Mouse (Mus musculus) heart, embryonic 13.5 days (tissue): ENCODE measurements at regions not wholly inside any gene's neighbourhood (a gene's known extent, or its start where the extent isn't known, plus 50 kb on each side); places are given as distances from the start of the nearest gene placed in this dataset.

ENCODE experiments used
- ATAC-seq: fragments of 200-750 bp; cut with Nextera tagmentation; 2 replicates; pipeline ENCODE4 v1.8.0; 2017; ENCODE audit warnings: moderate TSS enrichment; ENCODE audit not compliant: insufficient number of reproducible peaks, low FRiP score, low TSS enrichment; ENCODE audit errors: extremely low read depth
- H3K27ac ChIP-seq: fragments of 300-500 bp; sonication (generic); replicated peaks from 2 replicates; pipeline ENCODE4 v1.5.1; 2015; ENCODE audit warnings: moderate library complexity, mild to moderate bottlenecking, inconsistent platforms
- H3K27me3 ChIP-seq: fragments of 300-500 bp; sonication (generic); replicated peaks from 2 replicates; pipeline ENCODE4 v1.6.1; 2015; ENCODE audit warnings: mild to moderate bottlenecking, inconsistent platforms
- H3K36me3 ChIP-seq: fragments of 300-500 bp; sonication (generic); 2 replicates; pipeline ENCODE4 v1.6.1; 2015; ENCODE audit warnings: mild to moderate bottlenecking, inconsistent platforms
- H3K4me1 ChIP-seq: fragments of 300-500 bp; sonication (generic); 2 replicates; pipeline ENCODE4 v1.6.1; 2015; ENCODE audit warnings: inconsistent platforms
- H3K4me2 ChIP-seq: fragments of 300-500 bp; sonication (generic); 2 replicates; pipeline ENCODE4 v1.6.1; 2015; ENCODE audit warnings: inconsistent platforms, mild to moderate bottlenecking, moderate library complexity
- H3K4me3 ChIP-seq: fragments of 300-500 bp; sonication (generic); 2 replicates; pipeline ENCODE4 v1.5.1; 2015; ENCODE audit warnings: moderate library complexity, mild to moderate bottlenecking, inconsistent platforms
- H3K9ac ChIP-seq: fragments of 300-500 bp; sonication (generic); 2 replicates; pipeline ENCODE4 v1.6.1; 2015; ENCODE audit warnings: inconsistent platforms, mild to moderate bottlenecking, moderate library complexity
- H3K9me3 ChIP-seq: fragments of 300-500 bp; sonication (generic); 2 replicates; pipeline ENCODE4 v1.6.1; 2016; ENCODE audit warnings: inconsistent platforms
- WGBS: fragments of 180-500 bp; shearing (Covaris S2); methylation state at CpG from one replicate; pipeline ENCODE4 v1.1.7; 2015; ENCODE audit warnings: mixed read lengths; 5-methylcytosine and 5-hydroxymethylcytosine counted together

DNA sequence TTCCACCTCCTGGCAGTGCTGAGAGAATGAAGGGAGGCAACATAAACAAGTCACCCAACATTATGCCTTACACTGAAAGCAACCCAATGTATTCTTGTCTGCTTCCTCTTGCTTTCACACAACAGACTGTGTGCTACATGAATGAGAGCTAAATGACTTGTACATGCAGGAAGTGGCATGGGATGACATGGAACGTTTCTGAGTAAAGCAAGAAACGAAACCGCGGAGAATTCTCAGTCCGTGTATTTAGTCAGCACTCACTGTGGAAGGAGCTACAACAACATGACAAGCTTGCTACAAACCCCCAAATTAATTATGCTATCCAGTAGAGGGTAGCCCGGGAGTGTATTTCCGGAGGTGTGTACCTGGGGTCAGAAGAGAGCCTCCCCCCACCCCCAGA, 349.4 kb upstream of the Fam92a start:
- Histone ChIP-seq H3K4me2 (no peak overlapping the region), H3K4me3 (no peak overlapping the region), H3K9me3 (no peaks in the 10 kb centered on the region), H3K36me3 (no peaks in the 10 kb centered on the region), H3K4me1 (no peaks in the 10 kb centered on the region), H3K27ac (no peak overlapping the region), H3K27me3 (no peaks in the 10 kb centered on the region), H3K9ac (no peak overlapping the region)
- WGBS: 80% methylated on average over 7 of the region's 7 CpGs
- no peak for ATAC-seq

DNA sequence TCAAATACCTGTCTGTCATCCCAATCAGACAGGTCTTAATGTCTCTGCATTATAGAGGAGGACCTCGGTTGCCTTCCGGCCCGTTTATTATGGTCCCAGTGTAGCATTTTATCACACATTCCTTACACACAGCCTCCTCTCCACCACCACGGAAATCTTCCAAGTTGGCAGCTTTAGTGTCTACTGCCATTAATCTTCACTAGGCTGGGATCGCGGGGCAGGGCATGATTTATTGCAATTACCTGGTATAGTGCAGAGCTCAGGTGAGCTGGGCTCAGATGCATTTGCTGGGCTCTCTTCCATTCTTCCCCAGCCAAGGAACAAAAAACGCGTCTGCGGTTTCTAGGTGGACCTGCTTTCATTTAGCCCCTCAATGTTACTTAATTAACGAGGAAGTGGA, 344.7 kb upstream of the Fam92a start:
- Histone ChIP-seq H3K4me3 (no peak overlapping the region), H3K4me1 (peaks cover 10% of the 10 kb centered on the region), H3K9me3 (no peaks in the 10 kb centered on the region), H3K27me3 (no peaks in the 10 kb centered on the region), H3K36me3 (no peaks in the 10 kb centered on the region), H3K9ac (no peak overlapping the region), H3K27ac (no peak overlapping the region), H3K4me2 (no peak overlapping the region)
- no peak for ATAC-seq
- 77% methylated on average over 10 of the region's 10 CpGs for whole genome bisulfite sequencing

GRCm38 (mm10) chr4:12511656-12512385, 340.0 kb upstream of the Fam92a start:
- Histone ChIP-seq H3K27ac (peak overlapping the region; percentile 48), H3K9ac (no peak overlapping the region), H3K4me1 (peaks cover 21% of the 10 kb centered on the region), H3K4me3 (no peak overlapping the region), H3K9me3 (no peaks in the 10 kb centered on the region), H3K27me3 (no peaks in the 10 kb centered on the region), H3K36me3 (no peaks in the 10 kb centered on the region), H3K4me2 (peak overlapping the region; percentile 24; the same call in 1 of the 2 replicates)
- no peak; the same call in 1 of the 2 replicates for ATAC-seq
- WGBS: 36% methylated on average over 10 of the region's 10 CpGs

DNA sequence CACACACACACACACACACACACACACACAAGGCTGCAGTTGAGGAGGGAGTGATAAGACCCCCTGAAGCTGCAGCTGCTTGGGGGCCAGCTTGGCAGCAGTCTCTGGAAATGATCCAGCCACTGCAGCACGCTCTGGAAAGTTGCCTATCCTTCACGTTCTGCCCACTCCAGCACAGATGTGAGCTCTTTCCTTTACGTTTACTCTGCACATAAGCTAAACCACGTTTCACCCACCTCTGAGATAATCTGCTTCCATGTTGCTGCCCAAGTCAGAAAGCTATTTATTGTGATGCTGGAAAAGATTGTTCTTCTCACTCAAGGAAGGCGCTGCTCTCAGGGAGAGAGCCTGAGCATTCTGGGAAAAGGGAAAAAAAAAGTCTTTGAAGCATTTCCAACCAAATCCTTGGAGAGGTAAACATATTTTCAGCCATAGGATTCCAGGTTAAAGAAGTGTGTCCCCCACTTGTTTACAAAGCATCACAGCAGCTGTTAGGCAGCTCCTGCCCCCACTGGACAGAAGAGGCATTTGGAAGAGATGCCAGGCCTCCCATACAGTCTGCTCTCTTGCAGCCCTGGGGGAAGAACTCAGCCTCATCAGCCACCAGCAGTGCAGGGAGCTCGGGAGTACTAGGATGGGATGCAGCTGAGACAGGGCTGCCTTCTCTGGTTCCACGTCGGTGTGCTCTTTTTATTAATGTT, 335.2 kb upstream of the Fam92a start:
- Histone ChIP-seq H3K4me2 (peak overlapping the region; percentile 29), H3K36me3 (no peaks in the 10 kb centered on the region), H3K27ac (peak overlapping the region; percentile 9), H3K4me3 (no peak overlapping the region), H3K9ac (no peak overlapping the region), H3K4me1 (peaks cover 26% of the 10 kb centered on the region), H3K27me3 (no peaks in the 10 kb centered on the region), H3K9me3 (no peaks in the 10 kb centered on the region)
- 26% methylated on average over 8 of the region's 8 CpGs for WGBS
- peak; percentile 58; the same call in 1 of the 2 replicates for ATAC-seq

DNA sequence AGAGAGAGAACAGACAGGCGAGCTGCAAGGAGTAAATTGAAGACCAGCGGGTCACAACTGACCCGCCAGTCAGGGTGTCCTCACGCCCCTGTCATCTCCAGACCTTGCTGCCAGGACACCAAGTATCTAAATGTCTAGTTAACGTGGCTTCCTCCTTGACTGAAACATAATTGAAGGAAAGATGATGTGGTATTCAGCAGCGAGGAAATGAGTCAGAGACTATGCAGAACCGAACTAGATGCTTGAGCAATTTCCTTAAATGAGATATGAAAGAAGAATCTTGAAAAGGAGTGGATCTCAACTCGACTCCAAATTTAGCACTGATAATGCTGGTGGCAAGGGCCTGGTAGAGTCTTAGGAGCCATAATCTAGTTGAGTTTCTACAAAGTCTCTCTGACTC, 329.3 kb upstream of the Fam92a start:
- Histone ChIP-seq H3K9ac (no peak overlapping the region), H3K4me3 (no peak overlapping the region), H3K9me3 (no peaks in the 10 kb centered on the region), H3K4me2 (no peak overlapping the region), H3K36me3 (no peaks in the 10 kb centered on the region), H3K27me3 (no peaks in the 10 kb centered on the region), H3K4me1 (peaks cover 9% of the 10 kb centered on the region; the same call in 1 of the 2 replicates), H3K27ac (no peak overlapping the region)
- WGBS: 62% methylated on average over 8 of the region's 8 CpGs
- no peak for ATAC-seq

DNA sequence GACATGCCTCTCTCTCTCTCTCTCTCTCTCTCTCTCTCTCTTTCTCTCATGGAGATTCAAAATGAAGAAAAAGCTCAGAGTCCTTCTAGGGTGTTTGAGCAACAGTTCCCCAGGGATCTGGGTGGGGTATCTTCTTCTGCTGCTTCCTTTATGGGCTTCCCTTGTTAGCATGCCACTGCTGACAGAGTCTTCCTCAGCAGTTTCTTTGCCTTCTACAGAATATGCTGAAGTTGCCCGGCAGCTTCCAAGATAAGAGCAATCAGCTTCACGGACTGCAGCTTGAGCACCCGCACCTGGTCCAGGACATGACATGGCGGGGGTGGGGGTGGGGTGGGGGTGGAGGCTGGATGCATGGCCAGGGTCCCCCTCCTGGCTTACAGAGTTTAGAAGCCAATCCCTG, 326.6 kb upstream of the Fam92a start:
- Histone ChIP-seq H3K27me3 (no peaks in the 10 kb centered on the region), H3K9ac (no peak overlapping the region), H3K4me1 (0 out of 2 replicates have a peak, but pooled peaks cover 7% of the 10 kb centered on the region), H3K4me3 (no peak overlapping the region), H3K4me2 (no peak overlapping the region), H3K9me3 (no peaks in the 10 kb centered on the region), H3K36me3 (no peaks in the 10 kb centered on the region), H3K27ac (no peak overlapping the region)
- no peak for ATAC-seq
- 30% methylated on average over 4 of the region's 4 CpGs for WGBS

GRCm38 (mm10) chr4:12492468-12492867, 320.7 kb upstream of the Fam92a start:
- Histone ChIP-seq H3K27ac (no peak overlapping the region), H3K4me2 (no peak overlapping the region), H3K9me3 (no peaks in the 10 kb centered on the region), H3K4me3 (no peak overlapping the region), H3K36me3 (no peaks in the 10 kb centered on the region), H3K27me3 (no peaks in the 10 kb centered on the region), H3K9ac (no peak overlapping the region), H3K4me1 (no peaks in the 10 kb centered on the region)
- 49% methylated on average over 2 of the region's 2 CpGs for WGBS
- no peak for ATAC-seq

GRCm38 (mm10) chr4:12491306-12491705, 319.5 kb upstream of the Fam92a start:
- no peak overlapping the region for H3K9ac ChIP-seq
- H3K27ac ChIP-seq: no peak overlapping the region
- H3K4me3 ChIP-seq: no peak overlapping the region
- 84% methylated on average over 6 of the region's 6 CpGs for WGBS
- no peak overlapping the region for H3K4me2 ChIP-seq
- H3K36me3 ChIP-seq: no peaks in the 10 kb centered on the region
- no peaks in the 10 kb centered on the region for H3K4me1 ChIP-seq
- no peak for ATAC-seq
- no peaks in the 10 kb centered on the region for H3K27me3 ChIP-seq
- H3K9me3 ChIP-seq: no peaks in the 10 kb centered on the region

DNA sequence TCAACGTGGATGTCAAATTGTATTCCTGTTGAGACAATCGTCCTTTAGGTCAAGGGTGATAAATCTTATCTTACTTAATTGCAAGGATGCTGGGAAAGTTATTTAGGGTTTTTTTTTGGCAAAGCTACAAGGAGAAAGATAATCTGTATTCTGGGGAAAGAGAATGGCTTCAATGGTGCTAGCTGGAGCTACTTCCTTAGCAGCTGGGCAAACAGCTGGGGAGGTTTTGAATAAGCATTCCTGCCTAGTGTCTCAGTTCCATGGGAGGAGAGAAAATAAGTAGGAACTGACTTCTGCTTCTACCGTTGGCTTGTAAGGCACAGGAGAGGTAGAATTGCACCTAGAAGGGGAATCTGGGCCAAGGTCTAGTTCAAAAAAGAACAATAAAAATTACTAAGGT, 318.3 kb upstream of the Fam92a start:
- Histone ChIP-seq H3K27ac (no peak overlapping the region), H3K9ac (no peak overlapping the region), H3K27me3 (no peaks in the 10 kb centered on the region), H3K4me3 (no peak overlapping the region), H3K9me3 (no peaks in the 10 kb centered on the region), H3K4me2 (no peak overlapping the region), H3K4me1 (no peaks in the 10 kb centered on the region), H3K36me3 (no peaks in the 10 kb centered on the region)
- ATAC-seq: no peak
- WGBS: 49% methylated on average over 3 of the region's 3 CpGs

DNA sequence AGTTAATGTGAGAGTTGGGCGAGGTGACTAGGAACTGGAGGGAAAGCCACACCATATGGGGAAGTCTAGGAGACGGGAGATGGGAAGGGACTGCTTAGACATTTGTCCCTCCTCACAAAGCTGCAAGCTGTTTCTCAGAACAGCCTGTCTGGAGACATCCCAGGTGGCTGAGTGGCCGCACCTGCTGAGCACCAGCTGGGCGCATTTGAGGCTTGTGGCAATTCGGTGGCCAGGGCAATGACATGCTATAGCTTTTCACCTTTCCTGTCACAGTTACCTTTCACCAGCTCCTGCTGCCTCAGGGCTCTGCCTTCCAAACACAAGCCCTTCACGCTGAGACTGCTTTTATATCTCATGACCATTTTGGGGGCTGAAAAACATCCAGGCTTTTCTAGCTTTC, 317.5 kb upstream of the Fam92a start:
- Histone ChIP-seq H3K4me2 (no peak overlapping the region), H3K9me3 (no peaks in the 10 kb centered on the region), H3K9ac (no peak overlapping the region), H3K4me1 (no peaks in the 10 kb centered on the region), H3K4me3 (no peak overlapping the region), H3K36me3 (no peaks in the 10 kb centered on the region), H3K27ac (no peak overlapping the region), H3K27me3 (no peaks in the 10 kb centered on the region)
- no peak for ATAC-seq
- WGBS: 66% methylated on average over 6 of the region's 6 CpGs

DNA sequence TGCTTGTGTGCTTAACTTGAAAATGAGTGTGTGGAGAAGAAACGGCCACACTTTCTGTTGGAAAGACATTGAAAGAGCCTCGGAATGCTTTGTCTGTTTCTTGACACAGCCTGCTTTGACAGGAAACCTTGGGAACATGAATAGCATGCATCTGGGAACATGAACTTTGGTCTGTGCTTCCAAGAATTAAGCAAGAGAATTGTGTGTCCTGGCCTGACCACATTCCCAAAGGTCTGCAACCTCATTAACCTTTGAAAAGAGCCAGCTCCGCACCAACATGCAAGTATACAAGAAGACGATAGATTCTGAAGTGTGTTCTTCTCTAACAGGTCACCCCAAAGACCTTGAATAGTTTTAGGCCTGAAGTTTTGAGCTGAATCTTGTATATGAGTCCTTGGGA, 309.7 kb upstream of the Fam92a start:
- no peaks in the 10 kb centered on the region for H3K36me3 ChIP-seq
- no peaks in the 10 kb centered on the region for H3K27me3 ChIP-seq
- no peak for ATAC-seq
- H3K4me1 ChIP-seq: no peaks in the 10 kb centered on the region
- H3K9ac ChIP-seq: no peak overlapping the region
- no peaks in the 10 kb centered on the region for H3K9me3 ChIP-seq
- no peak overlapping the region for H3K4me2 ChIP-seq
- H3K27ac ChIP-seq: no peak overlapping the region
- H3K4me3 ChIP-seq: no peak overlapping the region
- 73% methylated on average over 4 of the region's 4 CpGs for WGBS

GRCm38 (mm10) chr4:12476717-12477116, 304.9 kb upstream of the Fam92a start:
- Histone ChIP-seq H3K9me3 (no peaks in the 10 kb centered on the region), H3K4me3 (no peak overlapping the region), H3K4me1 (no peaks in the 10 kb centered on the region), H3K27me3 (no peaks in the 10 kb centered on the region), H3K36me3 (no peaks in the 10 kb centered on the region), H3K9ac (no peak overlapping the region), H3K27ac (no peak overlapping the region), H3K4me2 (no peak overlapping the region)
- WGBS: 83% methylated on average over 7 of the region's 7 CpGs
- no peak for ATAC-seq
